Mouse (Mus musculus) T-helper 1 cell (primary cell): ENCODE measurements around the gene Ntf5.
"Not testable (repeated sequence)": the region's sequence is repeated elsewhere in the genome, so short reads cannot be mapped to it uniquely, and the experiment has no call there.

Experiments
- in situ Hi-C: fragments of 300-600 bp; cut with MboI, MseI; formaldehyde crosslinking; loops from one replicate; pipeline ENCODE4 v1.15.1; 2025; ENCODE audit warnings: high pct_unique_total_duplicates

Gene Ntf5

DNA sequence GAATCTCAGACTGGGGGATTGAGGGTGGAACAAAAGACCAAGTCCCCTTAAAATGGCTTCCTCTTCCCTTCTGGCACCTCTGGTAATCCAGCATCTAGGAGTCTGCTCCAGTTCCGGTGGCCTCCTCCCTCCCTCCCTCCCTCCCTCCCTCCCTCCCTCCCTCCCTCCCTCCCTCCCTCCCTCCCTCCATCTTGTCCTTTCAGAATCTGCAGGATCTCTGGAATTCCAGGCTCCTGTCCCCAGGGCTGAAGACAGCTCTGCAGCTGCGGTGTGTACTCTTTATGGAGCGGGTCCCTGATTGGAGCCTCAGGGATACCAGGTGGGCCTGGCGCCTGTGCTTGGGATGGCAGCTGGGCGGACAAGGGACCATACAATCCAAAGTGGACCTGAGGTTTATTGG is 47.8 kb downstream of the Ntf5 start:
- in situ Hi-C loops = no loop called here

GRCm38 (mm10) chr7:45461781-45462180 is 48.3 kb downstream of the Ntf5 start:
- in situ Hi-C loops = no loop called here

- in situ Hi-C loops = no loop called here
Measured at GRCm38 (mm10) chr7:45462325-45462724, 48.8 kb downstream of the Ntf5 start.

GRCm38 (mm10) chr7:45462868-45463267 is 49.4 kb downstream of the Ntf5 start:
- in situ Hi-C loops = not testable (repeated sequence)

- in situ Hi-C loops = no loop called here
Measured at GRCm38 (mm10) chr7:45463987-45464778, 50.7 kb downstream of the Ntf5 start.

DNA sequence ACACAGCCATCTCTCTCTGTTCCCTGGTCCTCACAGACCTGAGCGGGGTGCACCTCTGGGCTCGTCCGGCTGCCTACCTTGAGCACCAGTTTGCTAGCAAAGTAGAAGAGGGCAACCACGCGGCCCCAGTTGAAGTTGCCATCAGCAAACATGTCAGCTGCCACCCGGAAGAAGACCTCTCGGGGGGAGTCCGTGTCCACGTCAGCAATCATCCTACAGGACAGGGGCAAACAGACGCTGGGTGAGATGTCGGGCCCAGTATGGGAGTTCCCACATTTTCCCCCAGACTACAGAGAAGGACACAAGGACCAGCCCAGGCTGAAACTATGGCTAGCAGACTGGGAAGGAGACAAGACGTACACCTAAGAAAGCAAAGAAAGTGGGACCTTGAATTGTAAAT is 51.6 kb downstream of the Ntf5 start:
- in situ Hi-C loops = no loop called here

GRCm38 (mm10) chr7:45465549-45465948 is 52.1 kb downstream of the Ntf5 start:
- in situ Hi-C loops = no loop called here

DNA sequence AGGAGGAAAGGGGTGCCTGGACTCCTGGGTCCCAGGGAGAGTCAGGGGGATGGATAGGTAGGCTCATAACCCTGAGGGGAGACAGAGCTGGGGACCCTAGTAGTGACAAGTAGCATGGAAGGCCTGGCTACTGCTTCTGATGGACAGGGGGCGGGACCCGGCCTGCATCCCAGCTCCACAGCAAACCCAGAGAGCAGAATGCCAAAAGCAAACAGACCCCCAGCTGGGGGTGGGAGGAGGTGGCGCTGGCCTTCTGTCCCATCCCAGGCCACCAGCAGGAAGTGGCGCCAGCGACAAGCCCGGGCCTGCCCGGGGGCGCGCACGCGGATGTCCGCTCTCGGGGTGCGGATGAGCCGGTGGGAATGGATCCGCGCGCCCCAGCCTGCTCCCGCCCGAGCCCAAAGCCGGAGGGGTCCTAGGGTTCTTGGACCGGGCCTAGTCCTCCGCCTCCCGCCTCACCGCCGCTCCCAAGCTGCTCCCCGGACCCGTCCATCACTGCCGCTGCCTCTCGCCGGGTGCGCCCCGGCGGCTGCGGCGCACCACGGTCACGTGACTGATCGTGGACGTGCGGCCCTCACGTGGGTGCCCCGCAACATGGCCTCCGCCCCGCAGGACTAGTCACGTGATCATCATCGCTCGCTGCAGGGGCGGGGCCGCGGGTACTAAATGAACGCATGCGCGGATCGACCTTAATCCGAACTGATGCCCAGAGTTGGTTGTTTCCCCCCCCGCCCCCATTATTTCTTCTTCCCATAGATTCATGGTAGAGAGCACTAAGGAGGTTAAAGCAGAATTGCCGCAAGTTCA is 53.0 kb downstream of the Ntf5 start, which contains the start of gene Bax:
TSS of gene Bax (minus strand) at position 616 of the 807 bp plus-strand sequence.
- in situ Hi-C loops = no loop called here
